Mouse (Mus musculus) CH12.LX (cell line): ENCODE results near the gene Pfkfb3. TPM values are rescaled to one million over a fixed set of nuclear protein-coding genes. Genes with fewer than 3 reads are reported as not detected.

Experiments used
- DNase-seq: peaks from one replicate; pipeline ENCODE4 v3.0.0-alpha.2; 2013; ENCODE audit errors: extremely low read depth
- H3K27ac ChIP-seq: 2 replicates; pipeline ENCODE4 v1.5.1; 2012; ENCODE audit warnings: low read depth, mild to moderate bottlenecking, control low read depth, moderate library complexity; ENCODE audit not compliant: insufficient read depth
- H3K27me3 ChIP-seq: replicated peaks from 2 replicates; pipeline ENCODE3; 2012; ENCODE audit warnings: inconsistent platforms
- H3K36me3 ChIP-seq, 2 experiments: replicated peaks in 1 of 2; 2 replicates each; pipeline versions ENCODE3 to v1.6.1; 2012; ENCODE audit warnings: inconsistent platforms in 1 of 2, low read length in 1 of 2, mild to moderate bottlenecking in 1 of 2, mixed read lengths in 1 of 2, moderate library complexity in 1 of 2; ENCODE audit not compliant: control insufficient read depth in 1 of 2, insufficient read depth in 1 of 2
- H3K4me1 ChIP-seq, 2 experiments: 2 replicates each; pipeline ENCODE4 v1.6.1; 2012; ENCODE audit warnings: inconsistent platforms in 1 of 2, moderate library complexity in 1 of 2; ENCODE audit not compliant: insufficient read depth in 2 of 2, control insufficient read depth in 1 of 2
- H3K4me2 ChIP-seq: 2 replicates; pipeline ENCODE4 v1.6.1; 2012; ENCODE audit warnings: low read depth, mild to moderate bottlenecking, control low read depth; ENCODE audit not compliant: poor library complexity, insufficient read depth, severe bottlenecking
- H3K4me3 ChIP-seq, 3 experiments: fragments of 150-350 bp in 1 of 3; sonication (generic) in 1 of 3; replicated peaks in 1 of 3; 2 replicates each; pipeline versions ENCODE3 to v1.5.1; 2011 to 2012; ENCODE audit warnings: low read depth in 2 of 3, low read length in 2 of 3, mild to moderate bottlenecking in 2 of 3, moderate library complexity in 2 of 3, control low read depth in 1 of 3, improper control_type of control experiment in 1 of 3, inconsistent platforms in 1 of 3, mixed read lengths in 1 of 3; ENCODE audit not compliant: poor library complexity in 1 of 3
- H3K79me2 ChIP-seq: replicated peaks from 2 replicates; pipeline ENCODE4 v1.6.1; 2012; ENCODE audit warnings: mild to moderate bottlenecking, moderate library complexity; ENCODE audit not compliant: control insufficient read depth, poor library complexity, insufficient read depth, severe bottlenecking; ENCODE audit errors: extremely low read depth
- H3K9ac ChIP-seq: 2 replicates; pipeline ENCODE4 v1.6.1; 2012; ENCODE audit warnings: low read depth, mild to moderate bottlenecking, control low read depth, moderate library complexity; ENCODE audit not compliant: insufficient read depth
- H3K9me3 ChIP-seq: replicated peaks from 2 replicates; pipeline ENCODE3; 2012; ENCODE audit warnings: low read length, inconsistent platforms, mixed read lengths
- BHLHE40 ChIP-seq: IDR thresholded peaks from 2 replicates; pipeline ENCODE4 v1.6.1; 2011; ENCODE audit warnings: mild to moderate bottlenecking, low read depth, low read length, improper control_type of control experiment
- CHD2 ChIP-seq: IDR thresholded peaks from 2 replicates; pipeline ENCODE4 v1.6.1; 2011; ENCODE audit warnings: low read length, improper control_type of control experiment
- CTCF ChIP-seq, 2 experiments: IDR thresholded peaks in 1 of 2; conservative IDR thresholded peaks in 1 of 2; 2 replicates each; pipeline ENCODE4 v1.5.1; 2011 to 2012; ENCODE audit warnings: low read depth in 2 of 2, low read length in 2 of 2, improper control_type of control experiment in 1 of 2, inconsistent platforms in 1 of 2, mild to moderate bottlenecking in 1 of 2, moderate library complexity in 1 of 2
- EP300 ChIP-seq: IDR thresholded peaks from 2 replicates; pipeline ENCODE4 v1.6.1; 2011; ENCODE audit warnings: low read length, improper control_type of control experiment
- HCFC1 ChIP-seq: IDR thresholded peaks from 2 replicates; pipeline ENCODE4 v1.6.1; 2012; ENCODE audit warnings: low read depth, mild to moderate bottlenecking, inconsistent platforms, low read length, improper control_type of control experiment
- MAX ChIP-seq: IDR thresholded peaks from 2 replicates; pipeline ENCODE4 v1.6.1; 2011; ENCODE audit warnings: low read length, improper control_type of control experiment
- MEF2A ChIP-seq: IDR thresholded peaks from 2 replicates; pipeline ENCODE4 v1.6.1; 2014; ENCODE audit warnings: low read depth, mild to moderate bottlenecking, inconsistent platforms, low read length, improper control_type of control experiment, borderline replicate concordance
- NELFE ChIP-seq: IDR thresholded peaks from 2 replicates; pipeline ENCODE4 v1.6.1; 2011; ENCODE audit warnings: low read depth, low read length, improper control_type of control experiment
- POLR2A ChIP-seq: IDR thresholded peaks from 2 replicates; pipeline ENCODE4 v1.6.1; 2011; ENCODE audit warnings: low read depth, mild to moderate bottlenecking, improper control_type of control experiment, low read length
- POLR2AphosphoS2 ChIP-seq: IDR thresholded peaks from 2 replicates; pipeline ENCODE4 v1.6.1; 2011; ENCODE audit warnings: low read depth, low read length, improper control_type of control experiment
- RAD21 ChIP-seq: IDR thresholded peaks from 2 replicates; pipeline ENCODE4 v1.6.1; 2011; ENCODE audit warnings: low read depth, mild to moderate bottlenecking, low read length, improper control_type of control experiment, moderate library complexity
- RCOR1 ChIP-seq: conservative IDR thresholded peaks from 2 replicates; pipeline ENCODE4 v1.6.1; 2012; ENCODE audit warnings: low read depth, mild to moderate bottlenecking, inconsistent platforms, low read length, improper control_type of control experiment
- SIN3A ChIP-seq: IDR thresholded peaks from 2 replicates; pipeline ENCODE4 v1.6.1; 2012; ENCODE audit warnings: low read length, improper control_type of control experiment, inconsistent platforms
- SMC3 ChIP-seq: IDR thresholded peaks from 2 replicates; pipeline ENCODE4 v1.6.1; 2011; ENCODE audit warnings: low read depth, low read length, improper control_type of control experiment
- TBP ChIP-seq: conservative IDR thresholded peaks from 2 replicates; pipeline ENCODE4 v1.6.1; 2011; ENCODE audit warnings: low read depth, low read length, improper control_type of control experiment
- UBTF ChIP-seq: IDR thresholded peaks from 2 replicates; pipeline ENCODE4 v1.6.1; 2012; ENCODE audit warnings: low read depth, mild to moderate bottlenecking, inconsistent platforms, low read length, improper control_type of control experiment, moderate library complexity
- ZC3H11A ChIP-seq: IDR thresholded peaks from 2 replicates; pipeline ENCODE4 v1.6.1; 2012; ENCODE audit warnings: low read depth, mild to moderate bottlenecking, inconsistent platforms, low read length, improper control_type of control experiment
- ZKSCAN1 ChIP-seq: IDR thresholded peaks from 2 replicates; pipeline ENCODE4 v1.6.1; 2012; ENCODE audit warnings: low read depth, inconsistent platforms, low read length, improper control_type of control experiment, borderline replicate concordance
- dilution Hi-C: fragments of 300-500 bp; cut with MboI; formaldehyde crosslinking; loops from 2 replicates; pipeline ENCODE4 v1.14.3; 2020; ENCODE audit warnings: low sequenced_read_pairs; ENCODE audit not compliant: extremely low pct_unique_long_range_greater_than_20kb, extremely low pct_ligation_motif_present
- in situ Hi-C: fragments of 300-500 bp; cut with MboI; formaldehyde crosslinking; loops from 3 replicates; pipeline ENCODE4 v1.14.3; 2019; ENCODE audit warnings: low sequenced_read_pairs, low pct_ligation_motif_present, low pct_unique_long_range_greater_than_20kb, mixed read lengths
- polyA plus RNA-seq: library from polyadenylated mRNA; unstranded; fragments of >175 nt; gene quantifications from 2 replicates; pipeline ENCODE4 v1.2.1, GENCODE M21; 2012; ENCODE audit warnings: low read depth; ENCODE audit not compliant: insufficient read length
- total RNA-seq, 2 experiments: library from RNA; depleted of rRNA; stranded (reverse); fragments of 300-350 nt in 1 of 2; fragments of >200 nt in 1 of 2; gene quantifications; 2 replicates each; pipeline ENCODE4 v1.2.3; 2012 to 2014

Gene Pfkfb3
- total and polyA plus RNA-seq, 3 experiments: 6.5 to 17.2 (median 6.7) TPM

DNA sequence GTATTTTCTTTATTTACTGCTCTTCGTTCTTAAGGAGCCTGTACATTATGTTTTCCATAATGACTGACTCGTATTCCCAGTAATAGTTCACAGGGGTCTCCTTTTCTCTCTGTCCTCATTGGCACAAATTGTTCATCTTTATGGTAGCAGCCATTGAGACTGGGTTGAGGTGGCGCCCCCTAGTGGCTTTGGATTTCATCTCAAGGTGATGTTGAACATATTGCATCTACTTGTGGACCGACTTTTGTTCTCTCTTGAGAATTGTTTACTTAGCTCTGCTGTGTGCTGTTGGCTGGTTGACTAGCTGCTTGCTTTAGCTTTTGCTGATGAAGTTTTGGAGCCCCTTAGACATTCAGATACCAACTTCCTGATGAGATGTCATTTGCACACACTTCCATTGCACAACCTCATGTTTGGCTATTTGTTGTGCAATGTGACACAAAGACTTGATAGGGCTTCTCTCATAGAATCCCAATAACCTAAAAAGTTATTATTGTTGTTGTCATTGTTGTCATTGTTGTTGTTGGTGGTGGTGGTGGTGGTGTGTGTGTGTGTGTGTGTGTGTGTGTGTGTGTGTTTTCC lies 14.0 kb upstream of the Pfkfb3 start:
- dilution Hi-C loops: no loop called here
- peak; percentile 70 for DNase-seq
- H3K27me3 ChIP-seq: no peaks in the 10 kb centered on the region
- no peak overlapping the region for H3K4me2 ChIP-seq
- no peak for TF ChIP-seq ZC3H11A
- TF ChIP-seq UBTF: no peak
- TF ChIP-seq BHLHE40: no peak
- no peak for TF ChIP-seq POLR2AphosphoS2
- no peak for TF ChIP-seq HCFC1
- peak; percentile 78 for TF ChIP-seq SMC3
- no peak for TF ChIP-seq ZKSCAN1
- TF ChIP-seq RAD21: peak; percentile 53
- peak; percentile 87 to 91 for TF ChIP-seq CTCF (conservative IDR thresholded peaks at IDR 0.05 in 1 of 2, IDR thresholded peaks at IDR 0.05 in 1 of 2; ENCODE audit: low read depth in 2 of 2, low read length in 2 of 2)
- no peaks in the 10 kb centered on the region for H3K4me1 ChIP-seq
- H3K4me3 ChIP-seq: no peak overlapping the region
- no peak overlapping the region for H3K9ac ChIP-seq
- in situ Hi-C loops: no loop called here
- no peak overlapping the region for H3K27ac ChIP-seq
- H3K36me3 ChIP-seq: no peaks in the 10 kb centered on the region
- H3K79me2 ChIP-seq: no peaks in the 10 kb centered on the region
- no peaks in the 10 kb centered on the region for H3K9me3 ChIP-seq

DNA sequence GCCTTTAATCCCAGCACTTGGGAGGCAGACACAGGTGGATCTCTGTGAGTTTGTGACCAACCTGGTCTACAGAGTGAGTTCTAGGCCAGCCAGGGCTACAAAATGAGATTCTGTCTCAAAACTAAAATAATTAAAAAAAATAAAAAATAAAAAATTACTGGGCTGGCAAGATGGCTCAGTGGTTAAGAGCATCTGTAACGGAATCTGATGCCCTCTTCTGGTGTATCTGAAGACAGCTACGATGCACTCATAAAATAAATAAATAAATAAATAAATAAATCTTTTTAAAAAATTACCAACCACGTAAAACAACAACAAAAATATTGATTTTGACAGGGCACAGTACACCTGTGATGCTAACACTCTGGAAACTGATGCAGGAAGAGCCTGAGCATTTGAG lies 13.0 kb upstream of the Pfkfb3 start:
- in situ Hi-C loops (no loop called here), dilution Hi-C loops (no loop called here)
- H3K9me3 ChIP-seq: no peaks in the 10 kb centered on the region

DNA sequence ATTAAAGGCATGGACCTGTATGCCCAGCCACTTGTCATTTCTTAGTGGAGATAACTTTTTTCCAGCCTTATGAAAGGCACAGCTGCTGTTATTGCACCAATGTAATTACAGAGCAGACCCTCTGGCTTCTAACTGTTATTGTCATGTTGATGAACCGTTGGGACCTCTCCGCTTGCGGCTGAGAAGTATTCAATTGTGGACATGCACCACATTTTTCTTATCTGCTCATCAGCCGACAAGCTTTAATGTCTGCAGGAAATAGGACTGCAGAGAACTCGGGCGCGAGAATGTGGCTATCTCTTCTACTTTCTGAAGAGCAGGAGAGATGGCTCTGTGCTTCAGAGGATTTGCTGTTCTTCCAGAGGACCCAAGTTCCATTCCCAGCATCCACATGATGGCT lies 12.4 kb upstream of the Pfkfb3 start:
- in situ Hi-C loops (no loop called here), dilution Hi-C loops (no loop called here)
- Histone ChIP-seq H3K4me2 (no peak overlapping the region), H3K4me3 (no peak overlapping the region), H3K9ac (no peak overlapping the region), H3K36me3 (no peaks in the 10 kb centered on the region), H3K27ac (no peak overlapping the region), H3K4me1 (no peaks in the 10 kb centered on the region), H3K9me3 (no peaks in the 10 kb centered on the region), H3K27me3 (no peaks in the 10 kb centered on the region), H3K79me2 (no peaks in the 10 kb centered on the region)
- DNase-seq: no peak
- TF ChIP-seq MAX: no peak
- no peak for TF ChIP-seq SIN3A
- no peak for TF ChIP-seq RCOR1
- no peak for TF ChIP-seq TBP
- TF ChIP-seq RAD21: no peak
- no peak for TF ChIP-seq MEF2A
- no peak for TF ChIP-seq POLR2A
- no peak for TF ChIP-seq NELFE

More for the DNA sequence above, 13.0 kb upstream of the Pfkfb3 start:
- H3K27ac ChIP-seq: no peak overlapping the region
- H3K4me2 ChIP-seq: no peak overlapping the region
- H3K79me2 ChIP-seq: no peaks in the 10 kb centered on the region
- no peak for DNase-seq
- TF ChIP-seq ZKSCAN1: no peak
- TF ChIP-seq NELFE: no peak
- no peak for TF ChIP-seq EP300
- 0 out of 4 replicates have a peak, but pooled peaks of 1 of the 2 experiments have one; percentile 14 for TF ChIP-seq CTCF (conservative IDR thresholded peaks at IDR 0.05 in 1 of 2, IDR thresholded peaks at IDR 0.05 in 1 of 2; ENCODE audit: low read depth in 2 of 2, low read length in 2 of 2)
- TF ChIP-seq UBTF: no peak
- TF ChIP-seq CHD2: no peak
- no peak overlapping the region for H3K9ac ChIP-seq
- no peaks in the 10 kb centered on the region for H3K4me1 ChIP-seq
- no peaks in the 10 kb centered on the region for H3K27me3 ChIP-seq
- H3K4me3 ChIP-seq: no peak overlapping the region
- H3K36me3 ChIP-seq: no peaks in the 10 kb centered on the region
